Mouse (Mus musculus) hindbrain, embryonic 16.5 days (tissue): ENCODE data around the gene Erp44. TPM values are rescaled to one million over a fixed set of nuclear protein-coding genes. Genes with fewer than 3 reads are reported as not detected.

ENCODE experiments used
- ATAC-seq: fragments of 200-750 bp; cut with Nextera tagmentation; 2 replicates; pipeline ENCODE4 v1.8.0; 2017; ENCODE audit warnings: moderate TSS enrichment, moderate library complexity
- H3K27ac ChIP-seq: fragments of 300-500 bp; sonication (generic); 2 replicates; pipeline ENCODE4 v1.5.1; 2014; ENCODE audit warnings: low read depth, mild to moderate bottlenecking, control low read depth, low read length, moderate library complexity
- H3K27me3 ChIP-seq: fragments of 300-500 bp; sonication (generic); replicated peaks from 2 replicates; pipeline ENCODE4 v1.6.1; 2014; ENCODE audit warnings: low read length; ENCODE audit not compliant: control insufficient read depth, insufficient read depth
- H3K36me3 ChIP-seq: fragments of 300-500 bp; sonication (generic); 2 replicates; pipeline ENCODE4 v1.6.1; 2014; ENCODE audit warnings: mild to moderate bottlenecking, low read length, moderate library complexity, mixed read lengths; ENCODE audit not compliant: control insufficient read depth, insufficient read depth
- H3K4me1 ChIP-seq: fragments of 300-500 bp; sonication (generic); 2 replicates; pipeline ENCODE4 v1.6.1; 2014; ENCODE audit warnings: low read depth, low read length; ENCODE audit not compliant: control insufficient read depth, insufficient read depth
- H3K4me2 ChIP-seq: fragments of 300-500 bp; sonication (generic); 2 replicates; pipeline ENCODE4 v1.6.1; 2014; ENCODE audit warnings: mild to moderate bottlenecking, low read length, control low read depth, moderate library complexity
- H3K4me3 ChIP-seq: fragments of 300-500 bp; sonication (generic); 2 replicates; pipeline ENCODE4 v1.5.1; 2014; ENCODE audit warnings: mild to moderate bottlenecking, low read length, control low read depth, moderate library complexity
- H3K9ac ChIP-seq: fragments of 300-500 bp; sonication (generic); 2 replicates; pipeline ENCODE4 v1.6.1; 2014; ENCODE audit warnings: low read depth, mild to moderate bottlenecking, control low read depth, low read length, moderate library complexity
- H3K9me3 ChIP-seq: fragments of 300-500 bp; sonication (generic); 2 replicates; pipeline ENCODE4 v1.6.1; 2014; ENCODE audit warnings: mild to moderate bottlenecking, low read length, moderate library complexity; ENCODE audit not compliant: control insufficient read depth
- WGBS: fragments of 180-500 bp; shearing (Covaris S2); extraction: QIAGEN DNeasy Blood & Tissue Kit; methylation state at CpG from one replicate; pipeline ENCODE4 v1.1.7; 2014; 5-methylcytosine and 5-hydroxymethylcytosine counted together
- polyA plus RNA-seq: library from polyadenylated mRNA; unstranded; fragments of >200 nt; fragmentation: Nextera tagmentation; extraction: Ambion mirVana; gene quantifications from 2 replicates; pipeline ENCODE4 v1.2.1, GENCODE M21; 2015

Erp44 gene
- polyA plus RNA-seq, 1 experiment from 2014 or later = 64.2 TPM

- no peaks in the 10 kb centered on the region for H3K36me3 ChIP-seq
- peaks cover 9% of the 10 kb centered on the region for H3K4me1 ChIP-seq
- H3K27me3 ChIP-seq = no peaks in the 10 kb centered on the region
- H3K4me2 ChIP-seq = peak overlapping the region; percentile 67
- under 1% methylated on average over 27 of the region's 34 CpGs for WGBS
- ATAC-seq = no peak
- no peaks in the 10 kb centered on the region for H3K9me3 ChIP-seq
- peak overlapping the region; percentile 97 for H3K4me3 ChIP-seq
- peak overlapping the region; percentile 71 for H3K27ac ChIP-seq
- H3K9ac ChIP-seq = peak overlapping the region; percentile 93
Measured at GRCm38 (mm10) chr4:48278757-48279497, 431 bp downstream of the Erp44 start.

- WGBS = 86% methylated on average over 3 of the region's 3 CpGs
- Histone ChIP-seq H3K36me3 (no peaks in the 10 kb centered on the region), H3K9ac (no peak overlapping the region), H3K27me3 (no peaks in the 10 kb centered on the region), H3K4me3 (no peak overlapping the region), H3K27ac (no peak overlapping the region), H3K9me3 (no peaks in the 10 kb centered on the region), H3K4me1 (peaks cover 9% of the 10 kb centered on the region), H3K4me2 (no peak overlapping the region)
- no peak for ATAC-seq
Measured at GRCm38 (mm10) chr4:48277011-48277410, 2.3 kb downstream of the Erp44 start.

DNA sequence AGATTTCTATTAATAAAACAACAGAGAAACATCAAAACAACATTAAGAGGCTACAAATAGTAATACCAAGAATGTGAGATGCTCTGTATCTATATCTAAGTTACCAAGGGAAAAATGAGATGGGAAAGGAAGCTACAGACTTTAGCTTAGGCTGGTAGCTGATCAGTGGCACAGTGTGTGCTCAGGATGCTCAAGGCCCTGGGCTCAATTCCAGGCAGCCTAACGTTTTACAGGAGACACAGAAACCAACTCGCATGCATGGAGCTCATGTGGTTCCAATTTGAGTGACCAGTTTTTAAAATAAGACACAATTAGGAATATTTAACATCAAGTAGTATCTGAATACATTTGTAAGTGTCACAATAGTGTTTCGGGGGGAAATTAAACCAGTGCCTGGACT is 3.6 kb downstream of the Erp44 start:
- 72% methylated on average over 3 of the region's 3 CpGs for WGBS
- Histone ChIP-seq H3K36me3 (no peaks in the 10 kb centered on the region), H3K9me3 (no peaks in the 10 kb centered on the region), H3K4me3 (no peak overlapping the region), H3K4me2 (no peak overlapping the region), H3K4me1 (peaks cover 9% of the 10 kb centered on the region), H3K9ac (no peak overlapping the region), H3K27ac (no peak overlapping the region), H3K27me3 (no peaks in the 10 kb centered on the region)
- no peak for ATAC-seq

- no peak for ATAC-seq
- 97% methylated on average over 7 of the region's 7 CpGs for WGBS
- no peak overlapping the region for H3K4me2 ChIP-seq
- H3K9ac ChIP-seq = no peak overlapping the region
- H3K36me3 ChIP-seq = no peaks in the 10 kb centered on the region
- H3K9me3 ChIP-seq = no peaks in the 10 kb centered on the region
- peaks cover under 1% of the 10 kb centered on the region; the same call in 1 of the 2 replicates for H3K4me1 ChIP-seq
- H3K27me3 ChIP-seq = no peaks in the 10 kb centered on the region
- H3K4me3 ChIP-seq = no peak overlapping the region
- no peak overlapping the region for H3K27ac ChIP-seq
Measured at GRCm38 (mm10) chr4:48273119-48273829, 6.1 kb downstream of the Erp44 start.

- Histone ChIP-seq H3K4me2 (no peak overlapping the region), H3K27me3 (no peaks in the 10 kb centered on the region), H3K4me1 (no peaks in the 10 kb centered on the region), H3K9ac (no peak overlapping the region), H3K27ac (no peak overlapping the region), H3K4me3 (no peak overlapping the region), H3K9me3 (no peaks in the 10 kb centered on the region), H3K36me3 (no peaks in the 10 kb centered on the region)
- 33% methylated on average over 5 of the region's 5 CpGs for WGBS
- no peak for ATAC-seq
Measured at GRCm38 (mm10) chr4:48271838-48272237, 7.5 kb downstream of the Erp44 start.

DNA sequence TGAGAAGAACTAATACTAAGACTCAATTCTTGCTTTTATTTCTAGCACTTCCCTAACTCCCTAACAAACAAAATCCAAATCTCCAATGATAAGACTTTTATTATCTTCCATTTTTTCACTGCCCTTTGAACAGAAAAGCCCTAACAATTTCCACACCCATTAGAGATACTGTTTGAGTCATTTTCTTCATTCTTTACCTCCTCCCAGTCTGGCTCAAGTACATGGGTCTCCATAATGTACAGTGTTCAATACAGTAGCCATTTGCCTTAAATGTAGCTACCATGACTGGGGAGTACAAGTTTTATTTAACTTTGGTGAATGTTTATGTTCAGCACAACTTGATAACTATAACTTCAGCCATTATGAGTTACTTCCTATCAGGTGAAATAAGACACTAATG is 8.8 kb downstream of the Erp44 start:
- no peak overlapping the region for H3K4me3 ChIP-seq
- H3K9me3 ChIP-seq = no peaks in the 10 kb centered on the region
- no peaks in the 10 kb centered on the region for H3K36me3 ChIP-seq
- H3K27ac ChIP-seq = no peak overlapping the region
- no peaks in the 10 kb centered on the region for H3K4me1 ChIP-seq
- H3K27me3 ChIP-seq = no peaks in the 10 kb centered on the region
- no peak overlapping the region for H3K9ac ChIP-seq
- ATAC-seq = no peak
- no peak overlapping the region for H3K4me2 ChIP-seq

DNA sequence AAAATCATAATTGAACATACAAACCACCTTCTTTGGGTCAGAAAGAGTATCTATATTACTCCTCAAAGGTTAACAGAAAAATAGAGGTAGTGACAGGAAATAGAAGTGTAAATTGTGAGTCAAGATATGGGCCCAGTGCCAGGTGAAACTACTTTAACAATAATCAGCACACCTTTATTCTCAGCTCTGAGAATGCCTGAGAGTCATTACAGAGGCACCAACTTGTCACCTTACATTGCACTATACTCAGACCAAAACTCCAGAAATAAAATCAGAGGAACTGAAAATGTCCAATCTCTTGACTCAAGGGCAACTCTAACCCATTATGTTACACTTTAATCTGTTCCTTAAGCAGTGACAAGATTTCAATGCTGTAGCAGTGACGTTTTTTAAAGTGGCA is 11.2 kb downstream of the Erp44 start:
- no peak for ATAC-seq

GRCm38 (mm10) chr4:48267683-48268082 is 11.7 kb downstream of the Erp44 start:
- Histone ChIP-seq H3K4me1 (no peaks in the 10 kb centered on the region), H3K9me3 (no peaks in the 10 kb centered on the region), H3K4me2 (no peak overlapping the region), H3K36me3 (no peaks in the 10 kb centered on the region), H3K27ac (no peak overlapping the region), H3K9ac (no peak overlapping the region), H3K27me3 (no peaks in the 10 kb centered on the region), H3K4me3 (no peak overlapping the region)
- 84% methylated on average over 3 of the region's 3 CpGs for WGBS
- no peak for ATAC-seq

More for the DNA sequence above, 11.2 kb downstream of the Erp44 start:
- no peak overlapping the region for H3K27ac ChIP-seq
- no peaks in the 10 kb centered on the region for H3K27me3 ChIP-seq
- H3K9me3 ChIP-seq = no peaks in the 10 kb centered on the region
- H3K4me2 ChIP-seq = no peak overlapping the region
- H3K36me3 ChIP-seq = no peaks in the 10 kb centered on the region
- H3K4me1 ChIP-seq = no peaks in the 10 kb centered on the region
- 89% methylated on average over 1 of the region's 1 CpGs for WGBS
- H3K9ac ChIP-seq = no peak overlapping the region
- no peak overlapping the region for H3K4me3 ChIP-seq

DNA sequence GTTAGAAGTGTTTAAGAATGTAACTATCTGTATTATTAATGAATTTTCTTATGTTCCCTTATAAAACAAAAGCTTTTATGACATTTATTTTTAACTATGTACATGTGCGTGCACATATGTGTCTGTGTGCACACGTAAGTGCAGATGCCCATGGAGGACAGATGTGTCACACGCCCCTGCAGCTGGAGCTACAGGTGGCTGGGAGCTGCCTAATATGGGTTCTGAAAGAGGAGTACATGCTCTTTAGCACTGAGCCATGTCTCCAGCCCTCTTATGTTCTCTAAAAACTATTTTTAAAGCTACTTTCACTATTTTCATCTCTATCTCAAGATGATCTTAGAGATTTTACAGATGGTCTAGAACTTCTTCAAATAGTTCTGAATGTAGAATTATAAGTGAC is 21.3 kb downstream of the Erp44 start:
- 95% methylated on average over 3 of the region's 3 CpGs for WGBS
- H3K27me3 ChIP-seq = no peaks in the 10 kb centered on the region
- H3K36me3 ChIP-seq = no peaks in the 10 kb centered on the region
- H3K9me3 ChIP-seq = no peaks in the 10 kb centered on the region
- H3K27ac ChIP-seq = no peak overlapping the region
- H3K4me2 ChIP-seq = no peak overlapping the region
- H3K4me1 ChIP-seq = no peaks in the 10 kb centered on the region
- H3K9ac ChIP-seq = no peak overlapping the region
- no peak overlapping the region for H3K4me3 ChIP-seq
- no peak for ATAC-seq
